Mouse (Mus musculus): ENCODE data around the gene Adk. TPM values are rescaled to one million over a fixed set of nuclear protein-coding genes. Genes with fewer than 3 reads are reported as not detected.
"Not testable (repeated sequence)": the region's sequence is repeated elsewhere in the genome, so short reads cannot be mapped to it uniquely, and the experiment has no call there.

Gene Adk
- total RNA-seq, 2 experiments from 2014 or later: 65.1 to 77.9 TPM

- DNase-seq (ENCODE audit: low spot score in 2 of 2): no peak
Measured at GRCm38 (mm10) chr14:21062766-21063513, 10.6 kb downstream of the Adk start.

- DNase-seq (ENCODE audit: low spot score in 2 of 2): no peak
Measured at GRCm38 (mm10) chr14:21064321-21064720, 11.9 kb downstream of the Adk start.

- no peak for DNase-seq (ENCODE audit: low spot score in 2 of 2)
Measured at GRCm38 (mm10) chr14:21065490-21066162, 13.3 kb downstream of the Adk start.

GRCm38 (mm10) chr14:21069594-21069993 is 17.2 kb downstream of the Adk start:
- DNase-seq (ENCODE audit: low spot score in 2 of 2): no peak

GRCm38 (mm10) chr14:21073981-21074380 is 21.6 kb downstream of the Adk start:
- DNase-seq (ENCODE audit: low spot score in 2 of 2): no peak

GRCm38 (mm10) chr14:21074398-21075320 is 22.3 kb downstream of the Adk start:
- DNase-seq (ENCODE audit: low spot score in 2 of 2): no peak

GRCm38 (mm10) chr14:21075751-21076500 is 23.6 kb downstream of the Adk start:
- peak; percentile 77 to 89 for DNase-seq (ENCODE audit: low spot score in 2 of 2)

- no peak for DNase-seq (ENCODE audit: low spot score in 2 of 2)
Measured at GRCm38 (mm10) chr14:21076501-21077194, 24.3 kb downstream of the Adk start.

- no peak for DNase-seq (ENCODE audit: low spot score in 2 of 2)
Measured at GRCm38 (mm10) chr14:21077939-21078338, 25.6 kb downstream of the Adk start.

GRCm38 (mm10) chr14:21078511-21078910 is 26.1 kb downstream of the Adk start:
- no peak for DNase-seq (ENCODE audit: low spot score in 2 of 2)

- DNase-seq (ENCODE audit: low spot score in 2 of 2): no peak
Measured at GRCm38 (mm10) chr14:21082823-21083222, 30.4 kb downstream of the Adk start.

- DNase-seq (ENCODE audit: low spot score in 2 of 2): no peak
Measured at GRCm38 (mm10) chr14:21085666-21086065, 33.3 kb downstream of the Adk start.

- DNase-seq (ENCODE audit: low spot score in 2 of 2): no peak
Measured at GRCm38 (mm10) chr14:21086106-21086505, 33.7 kb downstream of the Adk start.

GRCm38 (mm10) chr14:21086827-21087351 is 34.5 kb downstream of the Adk start:
- no peak for DNase-seq (ENCODE audit: low spot score in 2 of 2)

- DNase-seq (ENCODE audit: low spot score in 2 of 2): no peak
Measured at GRCm38 (mm10) chr14:21087390-21088060, 35.2 kb downstream of the Adk start.

- DNase-seq (ENCODE audit: low spot score in 2 of 2): no peak
Measured at GRCm38 (mm10) chr14:21088731-21089130, 36.4 kb downstream of the Adk start.

- DNase-seq (ENCODE audit: low spot score in 2 of 2): no peak
Measured at GRCm38 (mm10) chr14:21090400-21090799, 38.0 kb downstream of the Adk start.

- no peak for DNase-seq (ENCODE audit: low spot score in 2 of 2)
Measured at GRCm38 (mm10) chr14:21090930-21091486, 38.6 kb downstream of the Adk start.

GRCm38 (mm10) chr14:21094161-21094560 is 41.8 kb downstream of the Adk start:
- not testable (repeated sequence) for DNase-seq (ENCODE audit: low spot score in 2 of 2)

Measured in left cerebral cortex, adult 18-20 months (tissue).